Mouse (Mus musculus): Measurements from ENCODE around the gene Exosc7. TPM values are rescaled to one million over a fixed set of nuclear protein-coding genes. Genes with fewer than 3 reads are reported as not detected.

Exosc7 gene
- polyA plus RNA-seq, 1 experiment: 20.3 TPM

DNA sequence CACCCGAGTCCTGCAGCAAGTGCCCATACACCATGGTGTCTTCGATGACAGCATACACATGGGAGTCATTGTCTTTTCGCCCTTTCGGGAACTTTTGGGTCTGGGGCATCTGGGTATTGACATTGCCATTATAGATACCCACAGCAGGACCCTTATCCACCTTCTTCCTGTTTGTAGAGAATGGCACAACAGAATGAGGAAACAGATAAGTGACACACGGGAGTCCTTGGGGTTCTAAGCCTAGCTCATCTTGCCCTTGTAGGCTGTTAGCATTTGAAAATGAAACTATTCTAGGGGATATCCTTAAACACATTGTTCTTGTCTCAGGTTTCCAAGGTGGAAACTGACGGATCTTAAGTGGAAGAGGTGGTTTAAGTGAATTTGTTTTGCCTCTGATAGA, 60.7 kb downstream of the Exosc7 start:
- Histone ChIP-seq H3K4me3 (ENCODE audit: control insufficient read depth, low read depth, low read length) (no peak overlapping the region), H3K36me3 (ENCODE audit: control insufficient read depth, insufficient read depth, low read length) (no peaks in the 10 kb centered on the region), H3K27me3 (ENCODE audit: control insufficient read depth, insufficient read depth, low read length) (no peaks in the 10 kb centered on the region), H3K27ac (ENCODE audit: control insufficient read depth, insufficient read depth, low read depth, low read length) (no peak overlapping the region), H3K4me1 (ENCODE audit: control insufficient read depth, insufficient read depth, low read length) (no peaks in the 10 kb centered on the region)
- TF ChIP-seq CTCF (IDR thresholded peaks at IDR 0.05; ENCODE audit: control insufficient read depth, insufficient read depth, insufficient replicate concordance, low read depth, low read length): no peak
- TF ChIP-seq POLR2A (IDR thresholded peaks at IDR 0.05; ENCODE audit: control insufficient read depth, low read depth, low read length): no peak

DNA sequence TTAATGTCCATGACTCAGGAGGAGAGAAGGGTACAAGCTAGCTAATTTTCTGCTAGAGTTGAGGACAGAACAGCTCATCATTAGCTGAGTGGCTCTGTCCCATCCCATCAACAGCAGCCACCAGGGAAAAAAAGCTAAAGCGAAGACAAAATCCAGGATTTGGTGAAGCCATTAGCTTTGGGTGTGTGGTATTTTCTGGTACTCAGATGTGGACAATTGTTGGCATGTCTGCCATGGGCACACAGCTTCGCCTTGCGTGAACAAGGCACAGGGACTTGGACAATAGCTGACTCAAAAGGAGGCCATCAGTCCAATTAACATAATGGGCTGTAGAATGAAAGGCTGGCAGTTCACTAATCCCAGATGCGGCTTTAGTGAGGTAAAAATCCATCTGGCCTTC, 61.3 kb downstream of the Exosc7 start:
- H3K27me3 ChIP-seq (ENCODE audit: control insufficient read depth, insufficient read depth, low read length): no peaks in the 10 kb centered on the region
- H3K4me1 ChIP-seq (ENCODE audit: control insufficient read depth, insufficient read depth, low read length): no peaks in the 10 kb centered on the region
- TF ChIP-seq CTCF (IDR thresholded peaks at IDR 0.05; ENCODE audit: control insufficient read depth, insufficient read depth, insufficient replicate concordance, low read depth, low read length): no peak
- TF ChIP-seq POLR2A (IDR thresholded peaks at IDR 0.05; ENCODE audit: control insufficient read depth, low read depth, low read length): no peak
- H3K36me3 ChIP-seq (ENCODE audit: control insufficient read depth, insufficient read depth, low read length): no peaks in the 10 kb centered on the region
- no peak overlapping the region for H3K4me3 ChIP-seq (ENCODE audit: control insufficient read depth, low read depth, low read length)
- H3K27ac ChIP-seq (ENCODE audit: control insufficient read depth, insufficient read depth, low read depth, low read length): no peak overlapping the region

DNA sequence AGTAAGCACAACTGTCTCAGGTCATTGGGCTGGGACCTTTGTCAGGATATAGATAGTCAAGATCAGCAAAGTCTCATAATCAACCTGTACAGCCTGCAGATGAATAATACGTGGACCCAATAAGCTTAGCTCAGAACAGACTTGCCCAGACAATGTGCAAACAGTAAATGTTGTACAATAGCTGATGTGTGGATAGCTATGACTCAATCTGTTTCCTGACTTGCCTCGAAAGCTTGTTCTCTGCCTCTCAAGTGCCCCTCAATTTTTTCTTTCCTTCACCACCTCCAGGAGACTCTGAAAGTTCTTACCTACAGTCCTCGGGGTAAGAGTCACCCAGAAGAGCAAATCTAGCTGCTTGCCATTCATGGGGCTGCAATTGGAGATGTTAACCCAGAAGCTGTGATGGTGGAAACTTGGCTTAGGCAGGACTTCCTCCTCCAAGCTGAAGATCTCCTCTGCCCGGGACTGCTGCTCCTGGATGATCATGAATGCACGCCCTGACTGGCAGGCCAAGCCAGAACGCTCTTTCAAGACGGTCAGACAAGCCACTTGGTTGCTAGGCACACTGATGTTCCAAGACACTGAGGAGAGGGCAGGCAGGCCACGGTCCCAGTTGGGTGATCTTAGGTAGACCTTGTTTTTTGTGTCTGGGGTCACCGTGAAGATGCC, 64.5 kb downstream of the Exosc7 start:
- Histone ChIP-seq H3K27me3 (ENCODE audit: control insufficient read depth, insufficient read depth, low read length) (no peaks in the 10 kb centered on the region), H3K4me1 (ENCODE audit: control insufficient read depth, insufficient read depth, low read length) (no peaks in the 10 kb centered on the region), H3K36me3 (ENCODE audit: control insufficient read depth, insufficient read depth, low read length) (no peaks in the 10 kb centered on the region), H3K27ac (ENCODE audit: control insufficient read depth, insufficient read depth, low read depth, low read length) (no peak overlapping the region), H3K4me3 (ENCODE audit: control insufficient read depth, low read depth, low read length) (no peak overlapping the region)
- TF ChIP-seq CTCF (IDR thresholded peaks at IDR 0.05; ENCODE audit: control insufficient read depth, insufficient read depth, insufficient replicate concordance, low read depth, low read length) (no peak), POLR2A (IDR thresholded peaks at IDR 0.05; ENCODE audit: control insufficient read depth, low read depth, low read length) (no peak)

DNA sequence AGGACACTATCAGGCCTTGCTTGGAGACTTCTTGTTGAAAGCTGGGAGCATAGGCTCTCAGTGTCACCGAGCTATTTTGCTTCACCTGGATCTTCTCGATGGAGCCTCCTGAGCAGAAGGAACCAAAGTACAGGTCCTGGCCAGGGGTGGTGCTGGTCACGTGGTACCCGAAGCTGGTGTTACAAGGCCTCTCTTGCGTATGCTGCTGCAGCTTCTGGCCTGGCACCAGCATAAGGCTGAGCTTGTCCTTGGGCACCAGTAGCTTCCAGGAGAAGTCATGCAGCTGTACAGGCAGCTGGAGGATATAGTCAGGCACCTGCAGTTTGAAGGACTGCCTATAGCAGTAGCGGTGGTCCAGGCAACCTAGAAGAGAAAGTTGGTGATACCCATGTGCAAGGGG, 67.0 kb downstream of the Exosc7 start:
- no peak overlapping the region for H3K27ac ChIP-seq (ENCODE audit: control insufficient read depth, insufficient read depth, low read depth, low read length)
- no peak overlapping the region for H3K4me3 ChIP-seq (ENCODE audit: control insufficient read depth, low read depth, low read length)
- no peaks in the 10 kb centered on the region for H3K36me3 ChIP-seq (ENCODE audit: control insufficient read depth, insufficient read depth, low read length)
- no peaks in the 10 kb centered on the region for H3K4me1 ChIP-seq (ENCODE audit: control insufficient read depth, insufficient read depth, low read length)
- H3K27me3 ChIP-seq (ENCODE audit: control insufficient read depth, insufficient read depth, low read length): no peaks in the 10 kb centered on the region
- TF ChIP-seq CTCF (IDR thresholded peaks at IDR 0.05; ENCODE audit: control insufficient read depth, insufficient read depth, insufficient replicate concordance, low read depth, low read length) (no peak), POLR2A (IDR thresholded peaks at IDR 0.05; ENCODE audit: control insufficient read depth, low read depth, low read length) (no peak)

DNA sequence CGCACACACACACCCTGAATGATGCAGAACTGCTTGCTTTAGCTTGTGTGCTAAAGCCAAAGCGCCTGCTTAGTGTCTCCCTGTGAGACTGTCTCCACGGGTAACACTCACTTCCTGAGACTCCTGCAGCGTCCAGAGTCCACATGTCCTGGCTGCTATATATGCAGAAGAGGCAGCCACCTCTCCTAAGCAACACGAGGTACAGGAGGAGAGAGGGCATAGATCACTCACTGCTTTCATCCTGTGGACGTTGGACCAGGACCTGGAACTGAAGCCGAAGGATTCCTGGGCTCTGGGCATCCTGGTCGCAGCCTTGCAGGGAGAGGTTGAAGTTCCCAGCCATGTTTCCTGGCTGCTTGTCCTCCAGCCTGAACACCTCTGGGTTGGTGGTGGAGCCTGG, 70.2 kb downstream of the Exosc7 start:
- TF ChIP-seq CTCF (IDR thresholded peaks at IDR 0.05; ENCODE audit: control insufficient read depth, insufficient read depth, insufficient replicate concordance, low read depth, low read length) (no peak), POLR2A (IDR thresholded peaks at IDR 0.05; ENCODE audit: control insufficient read depth, low read depth, low read length) (no peak)

DNA sequence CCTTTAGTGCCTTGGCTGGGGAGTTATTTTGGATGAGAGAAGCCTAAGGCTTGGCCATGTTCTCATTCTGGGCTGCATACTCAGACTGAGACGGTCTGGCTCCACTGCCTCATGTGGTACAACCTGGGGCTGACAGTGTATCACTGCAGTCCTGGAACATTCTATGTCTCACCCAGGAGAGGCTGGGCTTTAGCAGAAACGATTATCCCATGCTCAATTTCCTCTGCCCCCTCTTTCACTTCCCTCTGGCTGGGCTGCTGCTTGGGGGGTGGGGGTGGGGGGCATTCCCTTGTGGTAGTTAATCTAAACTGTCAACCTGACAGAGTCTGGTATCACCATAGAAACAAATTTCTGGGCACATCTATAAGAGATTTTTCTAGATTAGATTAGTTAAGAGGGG, 72.5 kb downstream of the Exosc7 start:
- Histone ChIP-seq H3K27me3 (ENCODE audit: control insufficient read depth, insufficient read depth, low read length) (no peaks in the 10 kb centered on the region), H3K36me3 (ENCODE audit: control insufficient read depth, insufficient read depth, low read length) (no peaks in the 10 kb centered on the region), H3K4me3 (ENCODE audit: control insufficient read depth, low read depth, low read length) (no peak overlapping the region), H3K4me1 (ENCODE audit: control insufficient read depth, insufficient read depth, low read length) (no peaks in the 10 kb centered on the region), H3K27ac (ENCODE audit: control insufficient read depth, insufficient read depth, low read depth, low read length) (no peak overlapping the region)
- no peak for TF ChIP-seq CTCF (IDR thresholded peaks at IDR 0.05; ENCODE audit: control insufficient read depth, insufficient read depth, insufficient replicate concordance, low read depth, low read length)
- no peak for TF ChIP-seq POLR2A (IDR thresholded peaks at IDR 0.05; ENCODE audit: control insufficient read depth, low read depth, low read length)

More for the DNA sequence above, 70.2 kb downstream of the Exosc7 start:
- Histone ChIP-seq H3K27me3 (ENCODE audit: control insufficient read depth, insufficient read depth, low read length) (no peaks in the 10 kb centered on the region), H3K36me3 (ENCODE audit: control insufficient read depth, insufficient read depth, low read length) (no peaks in the 10 kb centered on the region), H3K27ac (ENCODE audit: control insufficient read depth, insufficient read depth, low read depth, low read length) (no peak overlapping the region), H3K4me1 (ENCODE audit: control insufficient read depth, insufficient read depth, low read length) (no peaks in the 10 kb centered on the region), H3K4me3 (ENCODE audit: control insufficient read depth, low read depth, low read length) (no peak overlapping the region)

Other genes starting within 250 kb of the Exosc7 start
- gene Zfp445, start 247.2 kb upstream of the Exosc7 start, polyA plus RNA-seq (2012; rRNA removed): 34.2 and 39.0 TPM in 2 replicates
- gene Zkscan7, start 227.5 kb upstream of the Exosc7 start, polyA plus RNA-seq (2012; rRNA removed): 10.2 and 11.3 TPM in 2 replicates
- gene Zfp105, start 190.1 kb upstream of the Exosc7 start, polyA plus RNA-seq (2012; rRNA removed): 17.3 and 19.9 TPM in 2 replicates
- 1.4 and 1.9 TPM in 2 replicates for gene 1110059G10Rik, start 162.2 kb upstream of the Exosc7 start, polyA plus RNA-seq (2012; rRNA removed)
- 12.9 and 13.7 TPM in 2 replicates for gene Kif15, start 162.2 kb upstream of the Exosc7 start, polyA plus RNA-seq (2012; rRNA removed)
- gene Tmem42, start 91.9 kb upstream of the Exosc7 start, polyA plus RNA-seq (2012; rRNA removed): 7.3 and 8.0 TPM in 2 replicates
- 0.16 and 0.28 TPM in 2 replicates for gene Tgm4, start 78.5 kb upstream of the Exosc7 start, polyA plus RNA-seq (2012; rRNA removed)
- 20.6 and 24.7 TPM in 2 replicates for gene Zdhhc3, start within 50 bp of the Exosc7 start, polyA plus RNA-seq (2012; rRNA removed)
- 7.8 and 14.0 TPM in 2 replicates for gene Clec3b, start 37.7 kb downstream of the Exosc7 start, polyA plus RNA-seq (2012; rRNA removed)
- 0.05 and 0.94 TPM in 2 replicates for gene Cdcp1, start 102.8 kb downstream of the Exosc7 start, polyA plus RNA-seq (2012; rRNA removed)
- 0.26 and 0.70 TPM in 2 replicates for gene Tmem158, start 147.5 kb downstream of the Exosc7 start, polyA plus RNA-seq (2012; rRNA removed)